Mouse (Mus musculus) thymus, postnatal 14 days (tissue): ENCODE measurements around the gene Kcnq1.

Experiments
- DNase-seq: peaks from one replicate; pipeline ENCODE4 v3.0.0; 2021

Gene Kcnq1

GRCm38 (mm10) chr7:143433331-143433730, 327.2 kb downstream of the Kcnq1 start:
- no peak for DNase-seq

GRCm38 (mm10) chr7:143437231-143437893, 331.2 kb downstream of the Kcnq1 start:
- DNase-seq = no peak

- no peak for DNase-seq
These were observed 331.9 kb downstream of the Kcnq1 start for GRCm38 (mm10) chr7:143437894-143438581.

- no peak for DNase-seq
These were observed 332.8 kb downstream of the Kcnq1 start for GRCm38 (mm10) chr7:143438965-143439364.

- DNase-seq = no peak
These were observed 338.4 kb downstream of the Kcnq1 start for GRCm38 (mm10) chr7:143444580-143444954.

- DNase-seq = no peak
These were observed 338.9 kb downstream of the Kcnq1 start for GRCm38 (mm10) chr7:143444955-143445648.

- no peak for DNase-seq
These were observed 339.7 kb downstream of the Kcnq1 start for GRCm38 (mm10) chr7:143445651-143446460.

GRCm38 (mm10) chr7:143447130-143447529, 341.0 kb downstream of the Kcnq1 start:
- DNase-seq = no peak

- DNase-seq = no peak
These were observed 352.8 kb downstream of the Kcnq1 start for GRCm38 (mm10) chr7:143458963-143459331.

GRCm38 (mm10) chr7:143459332-143460211, 353.4 kb downstream of the Kcnq1 start:
- peak; percentile 27 for DNase-seq

- DNase-seq = no peak
These were observed 354.2 kb downstream of the Kcnq1 start for GRCm38 (mm10) chr7:143460217-143460834.

- DNase-seq = peak; percentile 93
These were observed 354.7 kb downstream of the Kcnq1 start, which contains the start of gene Cdkn1c for GRCm38 (mm10) chr7:143460874-143461273. Gene Cdkn1c (minus strand): TSS chr7:143461050.

- DNase-seq = no peak
These were observed 355.2 kb downstream of the Kcnq1 start for GRCm38 (mm10) chr7:143461294-143461870.

GRCm38 (mm10) chr7:143461920-143462319, 355.8 kb downstream of the Kcnq1 start:
- DNase-seq = peak; percentile 31

- DNase-seq = no peak
These were observed 356.4 kb downstream of the Kcnq1 start for GRCm38 (mm10) chr7:143462516-143462915.

GRCm38 (mm10) chr7:143463865-143464415, 357.8 kb downstream of the Kcnq1 start:
- DNase-seq = peak; percentile 77

GRCm38 (mm10) chr7:143464811-143465560, 358.8 kb downstream of the Kcnq1 start:
- DNase-seq = peak; percentile 63

GRCm38 (mm10) chr7:143466099-143466677, 360.0 kb downstream of the Kcnq1 start:
- peak; percentile 84 for DNase-seq

GRCm38 (mm10) chr7:143467714-143468113, 361.6 kb downstream of the Kcnq1 start:
- DNase-seq = no peak

- peak; percentile 78 for DNase-seq
These were observed 363.8 kb downstream of the Kcnq1 start for GRCm38 (mm10) chr7:143469946-143470345.
